Mouse (Mus musculus) c-Kit-negative CD71-positive TER-119-positive erythroid progenitor cells, embryonic 14.5 days (primary cell): ENCODE results near the gene Tmigd3.

ENCODE experiments used
- DNase-seq: peaks from one replicate; pipeline ENCODE4 v3.0.0-alpha.2; 2013; ENCODE audit warnings: low read depth, low spot score

Tmigd3 gene

DNA sequence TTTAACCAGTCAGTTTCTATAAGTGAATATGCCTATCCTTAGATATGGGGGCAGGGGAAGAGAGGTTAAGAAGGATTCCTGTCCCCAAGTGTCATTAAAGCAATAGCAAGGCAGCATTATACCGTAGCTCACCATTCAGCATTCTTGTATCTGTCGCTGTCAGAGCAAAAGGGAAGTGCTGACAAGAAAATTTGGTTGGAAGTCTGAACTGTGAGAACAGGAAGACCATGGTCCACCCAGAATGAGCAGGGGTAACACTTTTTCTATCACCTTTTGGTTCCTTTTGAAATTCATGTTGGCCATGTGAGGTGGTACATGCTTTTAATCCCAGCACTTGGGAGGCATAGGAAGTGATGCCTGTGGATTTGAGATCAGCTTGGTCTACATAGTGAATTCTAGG, 60.4 kb downstream of the Tmigd3 start:
- DNase-seq, result no peak

DNA sequence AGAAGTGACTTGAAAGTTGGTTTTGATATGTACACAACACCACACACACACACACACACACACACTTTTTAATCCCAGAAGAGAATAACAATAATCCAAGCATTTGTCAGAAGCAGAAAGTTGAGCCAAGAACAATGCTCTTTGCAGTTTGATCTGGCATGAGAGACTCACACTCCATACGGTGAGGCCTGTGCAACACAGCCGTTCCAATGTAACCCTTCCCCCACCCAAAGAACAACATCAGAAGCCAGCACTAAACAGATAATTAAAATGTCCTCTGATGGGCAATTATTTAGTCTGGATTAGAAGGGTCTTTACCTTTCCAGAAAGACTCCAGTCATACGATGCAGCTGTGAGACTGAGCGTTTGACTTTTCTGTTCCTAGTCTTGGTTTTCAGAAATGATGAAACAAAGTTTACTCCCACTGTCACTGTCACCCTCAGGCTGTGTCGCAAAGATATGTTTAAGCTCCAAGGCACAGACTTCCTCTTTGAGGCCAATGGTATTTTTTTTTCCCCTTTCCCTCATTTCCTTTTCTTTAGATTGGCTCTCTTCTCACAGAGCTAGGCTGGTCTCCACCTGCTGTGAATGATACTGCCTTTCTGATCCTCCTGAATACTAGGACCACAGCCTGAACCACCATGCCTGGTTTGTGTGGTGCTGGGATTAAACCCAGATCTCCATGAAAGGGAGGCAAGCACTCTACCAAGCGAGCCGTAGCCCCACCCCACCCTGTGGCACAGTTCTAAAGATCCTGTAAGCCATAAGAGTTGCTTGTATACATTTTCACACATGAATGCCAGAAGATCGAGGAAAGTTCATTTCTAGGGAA, 61.8 kb downstream of the Tmigd3 start, which contains the start of gene I830077J02Rik:
Gene I830077J02Rik (minus strand): TSS at position 425 of the 832 bp plus-strand sequence.
- no peak for DNase-seq

DNA sequence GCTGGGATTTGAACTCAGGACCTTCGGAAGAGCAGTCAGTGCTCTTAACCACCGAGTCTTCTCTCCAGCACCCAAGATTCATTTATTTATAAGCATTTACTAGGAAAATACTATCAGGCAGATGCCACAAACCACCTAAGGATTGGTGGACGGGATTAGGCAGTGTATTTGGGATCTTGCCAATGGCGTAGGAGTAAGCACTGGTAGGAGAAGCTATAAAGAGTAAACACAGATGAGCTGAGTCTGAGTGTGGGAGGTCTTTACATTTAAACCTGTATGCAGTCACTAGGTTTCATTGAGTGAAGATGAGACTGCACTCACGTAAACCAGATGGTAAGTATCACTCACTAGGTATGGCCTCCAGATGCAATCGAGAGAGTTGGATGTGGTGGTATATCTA, 63.2 kb downstream of the Tmigd3 start:
- no peak for DNase-seq

DNA sequence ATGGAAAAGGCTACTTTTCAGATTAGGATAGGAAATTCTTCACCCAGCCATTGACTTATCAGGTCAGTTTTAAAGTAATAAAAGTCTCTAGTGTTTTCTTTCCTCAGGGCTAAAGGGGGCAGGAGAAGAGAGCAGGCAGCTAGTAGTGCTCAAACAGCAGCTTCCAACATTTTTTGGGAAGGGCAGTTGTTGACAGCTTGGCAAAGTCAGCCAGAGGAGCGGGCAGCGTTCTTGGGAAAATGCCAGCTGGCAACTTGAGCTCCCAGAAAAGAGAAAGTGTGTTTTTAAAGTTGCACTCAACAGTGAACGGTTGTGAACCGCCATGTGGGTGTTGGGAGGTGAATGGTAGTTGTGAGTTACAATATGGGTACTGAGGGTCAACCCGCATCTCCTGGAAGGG, 64.3 kb downstream of the Tmigd3 start:
- DNase-seq, result no peak

DNA sequence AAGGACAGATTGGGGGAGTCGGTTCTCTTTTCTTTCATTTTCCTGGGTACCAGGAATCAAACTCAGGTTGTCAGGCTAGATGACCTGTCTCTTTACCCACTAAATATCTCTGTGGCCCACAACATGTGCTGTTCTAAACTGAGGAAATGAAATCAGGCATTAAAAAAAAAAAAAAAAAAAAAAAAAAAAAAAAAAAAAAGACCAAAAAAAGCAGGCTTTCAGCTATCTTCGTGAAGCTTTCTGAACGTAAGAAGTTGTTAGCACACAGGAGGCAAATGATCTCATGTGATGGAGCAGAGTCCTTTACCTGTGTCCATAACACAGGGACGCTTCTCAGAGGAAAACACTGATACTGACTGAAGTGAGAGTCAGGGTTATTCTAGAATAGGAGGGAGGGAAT, 65.4 kb downstream of the Tmigd3 start:
- DNase-seq, result no peak

DNA sequence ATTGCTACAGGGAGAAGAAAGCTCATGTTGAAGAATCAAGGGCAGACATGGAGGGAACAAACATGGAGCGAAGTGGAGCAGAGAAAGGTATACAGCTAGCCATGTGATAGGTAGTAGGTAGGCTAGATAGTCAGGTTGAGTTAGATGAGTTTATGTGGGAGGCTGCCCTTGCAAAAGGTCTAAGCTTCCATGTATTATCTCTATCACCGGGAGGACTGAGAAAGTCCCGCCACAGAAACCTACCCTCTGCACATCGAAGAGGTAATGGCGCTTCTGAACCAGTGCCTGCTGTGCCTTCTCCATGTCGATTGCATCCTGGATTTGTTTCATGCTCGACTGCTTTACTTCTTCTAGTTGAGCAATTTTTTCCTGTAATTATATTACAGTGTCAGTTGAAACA, 80.6 kb downstream of the Tmigd3 start:
- DNase-seq, result no peak

DNA sequence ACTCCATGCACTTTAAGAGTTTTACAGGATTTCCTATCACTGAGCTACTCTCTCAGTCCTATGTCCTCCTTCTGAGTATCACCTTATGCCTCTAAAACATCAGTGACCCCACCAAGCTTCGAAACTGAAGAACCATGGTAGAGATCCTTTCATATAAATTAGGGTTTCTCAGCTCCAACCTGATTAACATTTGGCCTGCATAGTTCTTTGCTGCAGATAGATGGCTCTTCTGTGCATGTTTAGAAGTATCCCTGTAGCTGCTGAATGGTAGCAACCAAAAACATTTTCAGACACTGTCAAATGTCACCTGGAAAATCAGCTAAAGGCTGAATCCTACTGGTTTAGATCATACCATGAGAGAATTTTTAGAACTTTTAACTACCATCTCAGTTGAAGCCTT, 86.5 kb downstream of the Tmigd3 start:
- DNase-seq, result no peak

DNA sequence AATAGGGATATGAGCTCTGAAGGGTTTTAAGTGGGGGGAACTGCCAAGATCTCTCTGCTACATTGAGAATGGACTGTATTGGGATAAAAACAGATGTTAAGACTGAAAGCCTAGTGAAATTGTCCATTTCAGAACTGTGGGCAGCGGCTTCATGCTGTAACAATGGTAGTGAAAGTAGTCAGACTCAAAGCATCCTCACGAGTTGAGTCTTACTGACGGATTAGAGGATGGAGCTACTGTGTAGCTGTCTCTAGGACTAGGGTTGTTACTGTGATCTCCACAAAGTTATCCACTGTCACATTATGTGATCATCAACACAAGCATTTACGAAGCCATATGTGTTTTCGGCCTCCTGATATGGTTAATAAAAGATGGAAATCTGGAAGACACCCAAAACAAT, 87.5 kb downstream of the Tmigd3 start:
- DNase-seq, result no peak

DNA sequence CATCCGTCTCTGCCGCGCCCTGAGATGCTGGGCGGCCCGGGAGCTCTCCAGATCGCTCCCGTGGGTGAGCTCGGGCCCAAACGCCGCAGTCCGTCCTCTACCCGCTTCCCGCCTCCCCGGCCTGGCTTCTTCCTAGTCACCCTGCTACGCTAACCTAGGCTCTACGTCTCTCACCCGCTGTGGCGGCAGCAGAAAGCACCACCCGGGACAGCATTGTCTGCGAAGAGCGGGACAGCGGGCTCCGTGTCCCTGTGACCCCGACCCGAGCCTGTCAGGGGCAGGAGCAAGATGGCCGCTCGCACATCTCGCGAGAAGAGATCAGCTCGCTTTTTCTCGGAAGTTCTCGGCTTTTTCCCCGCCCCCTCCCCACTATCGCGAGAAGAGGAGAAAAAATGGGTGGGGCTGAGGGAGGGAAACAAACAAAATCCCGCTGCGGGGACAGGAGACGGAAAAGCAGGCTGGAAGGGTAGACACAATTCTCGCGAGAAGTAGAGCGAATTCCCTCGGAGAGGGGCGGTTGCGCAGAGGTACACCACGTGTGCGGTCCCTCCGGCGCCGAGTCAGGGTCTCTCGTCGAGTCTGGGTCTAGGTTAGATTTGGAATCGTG, 88.4 kb downstream of the Tmigd3 start, which contains the start of gene Wdr77:
Gene Wdr77 (plus strand): TSS at position 396 of the 607 bp plus-strand sequence.
- DNase-seq, result peak; percentile 100

DNA sequence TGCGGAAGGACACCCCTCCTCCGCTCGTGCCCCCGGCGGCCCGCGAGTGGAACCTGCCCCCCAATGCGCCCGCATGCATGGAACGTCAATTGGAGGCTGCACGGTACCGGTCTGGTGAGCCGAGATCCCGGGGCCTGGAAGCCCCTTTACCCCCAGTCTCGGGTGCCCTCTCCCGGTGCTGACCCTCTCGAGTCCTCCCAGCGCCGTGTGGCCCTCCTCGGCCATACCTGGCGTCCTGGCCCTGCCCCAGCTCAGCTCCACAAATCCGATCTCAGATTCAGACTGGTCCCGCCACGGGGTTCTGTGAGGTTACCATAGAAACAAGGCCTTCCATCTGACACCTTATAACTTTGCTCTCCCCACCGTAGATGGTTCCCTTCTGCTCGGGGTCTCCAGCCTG, 88.9 kb downstream of the Tmigd3 start:
- no peak for DNase-seq

DNA sequence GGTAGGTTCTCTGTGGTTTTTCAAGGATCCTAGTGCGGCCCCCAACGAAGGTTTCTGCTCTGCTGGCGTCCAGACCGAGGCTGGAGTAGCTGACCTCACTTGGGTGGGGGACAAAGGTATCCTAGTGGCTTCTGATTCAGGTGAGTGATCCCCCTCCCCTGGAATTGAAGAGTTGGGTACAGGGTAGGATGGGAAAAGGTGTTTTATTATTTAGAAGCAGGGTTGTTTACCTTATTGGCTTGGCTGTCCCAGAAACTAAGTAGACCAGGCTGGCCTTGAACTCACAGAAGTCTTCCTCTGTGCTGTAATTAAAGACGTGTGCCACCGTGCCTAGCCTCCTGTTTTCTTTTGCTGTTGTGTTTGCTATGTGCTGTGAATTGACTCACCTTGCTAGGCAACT, 89.3 kb downstream of the Tmigd3 start, which contains the start of gene Atp5f1:
Gene Atp5f1 (minus strand): TSS at position 101 of the 400 bp plus-strand sequence.
- no peak for DNase-seq

DNA sequence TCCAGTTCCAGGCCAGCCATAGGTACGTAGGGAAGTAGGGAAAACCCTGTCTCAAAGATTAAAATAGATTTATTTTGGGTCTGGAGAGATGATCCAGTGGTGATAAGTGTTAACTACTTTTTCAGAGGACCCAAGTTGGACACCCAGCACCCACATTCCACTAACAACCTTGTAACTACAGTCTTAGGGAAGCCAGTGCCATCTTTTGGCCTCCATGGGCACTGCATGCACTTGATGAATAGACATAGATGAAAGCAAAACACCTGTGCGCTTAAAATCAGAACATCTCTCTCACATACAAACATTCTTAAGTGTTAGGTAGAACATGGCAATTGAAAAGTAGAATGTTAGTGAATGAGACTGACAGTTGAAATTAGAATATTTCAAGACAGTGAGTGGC, 90.0 kb downstream of the Tmigd3 start:
- no peak for DNase-seq

DNA sequence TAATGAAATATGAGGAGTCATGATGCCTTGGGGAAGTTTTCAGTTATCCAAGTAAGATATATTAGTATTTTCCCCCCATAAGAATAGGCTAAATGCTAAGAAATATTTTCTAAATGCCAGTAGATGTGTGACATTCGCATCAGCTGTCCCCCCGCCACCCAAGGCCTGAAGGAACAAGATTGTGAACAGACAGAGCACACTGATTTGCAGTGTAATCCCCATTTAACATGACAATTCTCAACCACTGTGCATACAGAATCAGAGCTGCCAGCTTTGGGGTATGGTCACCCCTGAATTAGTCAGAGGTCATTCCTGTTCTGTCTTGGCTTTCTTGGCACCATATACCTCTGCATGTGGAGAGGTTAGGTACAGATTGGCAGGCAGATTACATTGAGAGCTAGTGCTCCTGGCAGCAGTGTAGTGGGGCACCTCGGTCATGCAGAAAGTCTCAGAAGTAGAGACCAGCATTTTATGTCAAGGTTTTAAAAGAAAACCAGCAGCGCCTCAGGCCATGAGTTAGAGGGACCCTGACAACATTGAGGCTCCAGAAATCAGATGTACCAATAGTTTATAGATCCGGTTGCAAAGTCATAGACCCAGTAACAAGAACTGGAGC, 101.2 kb downstream of the Tmigd3 start:
- no peak for DNase-seq

DNA sequence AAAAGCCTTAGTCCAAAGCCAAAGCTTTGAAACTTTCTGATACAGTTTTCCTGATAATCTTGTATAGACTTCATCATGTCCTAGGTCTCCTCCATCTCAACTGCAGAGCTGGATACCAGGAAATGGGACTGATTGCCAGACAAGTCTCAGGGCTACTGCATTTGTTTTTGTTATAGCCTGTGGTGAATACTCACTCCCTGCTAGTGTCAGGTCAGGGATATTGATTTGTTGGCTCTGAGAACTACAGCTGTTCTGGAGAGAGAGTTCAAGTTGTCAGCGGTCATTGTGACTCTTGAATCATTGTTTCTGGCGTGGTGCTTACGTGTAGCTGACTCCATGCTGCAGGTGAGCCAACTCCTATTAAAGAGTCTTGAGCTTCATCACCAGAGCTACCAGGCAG, 102.7 kb downstream of the Tmigd3 start, which contains the start of gene Ovgp1:
Gene Ovgp1 (plus strand): TSS at position 301 of the 400 bp plus-strand sequence.
- no peak for DNase-seq
